Mouse (Mus musculus) CH12.LX (cell line): ENCODE results near the gene Cd3g. TPM values are rescaled to one million over a fixed set of nuclear protein-coding genes. Genes with fewer than 3 reads are reported as not detected.

Experiments used
- DNase-seq: peaks from one replicate; pipeline ENCODE4 v3.0.0-alpha.2; 2013; ENCODE audit errors: extremely low read depth
- H3K27ac ChIP-seq: 2 replicates; pipeline ENCODE4 v1.5.1; 2012; ENCODE audit warnings: low read depth, mild to moderate bottlenecking, control low read depth, moderate library complexity; ENCODE audit not compliant: insufficient read depth
- H3K27me3 ChIP-seq: replicated peaks from 2 replicates; pipeline ENCODE3; 2012; ENCODE audit warnings: inconsistent platforms
- H3K36me3 ChIP-seq, 2 experiments: replicated peaks in 1 of 2; 2 replicates each; pipeline versions ENCODE3 to v1.6.1; 2012; ENCODE audit warnings: inconsistent platforms in 1 of 2, low read length in 1 of 2, mild to moderate bottlenecking in 1 of 2, mixed read lengths in 1 of 2, moderate library complexity in 1 of 2; ENCODE audit not compliant: control insufficient read depth in 1 of 2, insufficient read depth in 1 of 2
- H3K4me1 ChIP-seq, 2 experiments: 2 replicates each; pipeline ENCODE4 v1.6.1; 2012; ENCODE audit warnings: inconsistent platforms in 1 of 2, moderate library complexity in 1 of 2; ENCODE audit not compliant: insufficient read depth in 2 of 2, control insufficient read depth in 1 of 2
- H3K4me2 ChIP-seq: 2 replicates; pipeline ENCODE4 v1.6.1; 2012; ENCODE audit warnings: low read depth, mild to moderate bottlenecking, control low read depth; ENCODE audit not compliant: poor library complexity, insufficient read depth, severe bottlenecking
- H3K4me3 ChIP-seq, 3 experiments: fragments of 150-350 bp in 1 of 3; sonication (generic) in 1 of 3; replicated peaks in 1 of 3; 2 replicates each; pipeline versions ENCODE3 to v1.5.1; 2011 to 2012; ENCODE audit warnings: low read depth in 2 of 3, low read length in 2 of 3, mild to moderate bottlenecking in 2 of 3, moderate library complexity in 2 of 3, control low read depth in 1 of 3, improper control_type of control experiment in 1 of 3, inconsistent platforms in 1 of 3, mixed read lengths in 1 of 3; ENCODE audit not compliant: poor library complexity in 1 of 3
- H3K79me2 ChIP-seq: replicated peaks from 2 replicates; pipeline ENCODE4 v1.6.1; 2012; ENCODE audit warnings: mild to moderate bottlenecking, moderate library complexity; ENCODE audit not compliant: control insufficient read depth, poor library complexity, insufficient read depth, severe bottlenecking; ENCODE audit errors: extremely low read depth
- H3K9ac ChIP-seq: 2 replicates; pipeline ENCODE4 v1.6.1; 2012; ENCODE audit warnings: low read depth, mild to moderate bottlenecking, control low read depth, moderate library complexity; ENCODE audit not compliant: insufficient read depth
- H3K9me3 ChIP-seq: replicated peaks from 2 replicates; pipeline ENCODE3; 2012; ENCODE audit warnings: low read length, inconsistent platforms, mixed read lengths
- CHD2 ChIP-seq: IDR thresholded peaks from 2 replicates; pipeline ENCODE4 v1.6.1; 2011; ENCODE audit warnings: low read length, improper control_type of control experiment
- CTCF ChIP-seq, 2 experiments: IDR thresholded peaks in 1 of 2; conservative IDR thresholded peaks in 1 of 2; 2 replicates each; pipeline ENCODE4 v1.5.1; 2011 to 2012; ENCODE audit warnings: low read depth in 2 of 2, low read length in 2 of 2, improper control_type of control experiment in 1 of 2, inconsistent platforms in 1 of 2, mild to moderate bottlenecking in 1 of 2, moderate library complexity in 1 of 2
- E2F4 ChIP-seq: IDR thresholded peaks from 2 replicates; pipeline ENCODE4 v1.6.1; 2011; ENCODE audit warnings: low read depth, low read length, improper control_type of control experiment; ENCODE audit not compliant: insufficient replicate concordance
- GABPA ChIP-seq: IDR thresholded peaks from 2 replicates; pipeline ENCODE4 v1.6.1; 2012; ENCODE audit warnings: low read depth, low read length, improper control_type of control experiment, inconsistent platforms; ENCODE audit not compliant: insufficient replicate concordance
- HCFC1 ChIP-seq: IDR thresholded peaks from 2 replicates; pipeline ENCODE4 v1.6.1; 2012; ENCODE audit warnings: low read depth, mild to moderate bottlenecking, inconsistent platforms, low read length, improper control_type of control experiment
- IRF4 ChIP-seq: IDR thresholded peaks from 2 replicates; pipeline ENCODE4 v1.6.1; 2014; ENCODE audit warnings: low read depth, mild to moderate bottlenecking, inconsistent platforms, low read length, improper control_type of control experiment
- JUND ChIP-seq: conservative IDR thresholded peaks from 2 replicates; pipeline ENCODE4 v1.6.1; 2011; ENCODE audit warnings: low read depth, low read length, improper control_type of control experiment
- MAFK ChIP-seq: IDR thresholded peaks from 2 replicates; pipeline ENCODE4 v1.6.1; 2011; ENCODE audit warnings: low read length, improper control_type of control experiment; ENCODE audit not compliant: insufficient replicate concordance
- MAX ChIP-seq: IDR thresholded peaks from 2 replicates; pipeline ENCODE4 v1.6.1; 2011; ENCODE audit warnings: low read length, improper control_type of control experiment
- MAZ ChIP-seq: IDR thresholded peaks from 2 replicates; pipeline ENCODE4 v1.6.1; 2012; ENCODE audit warnings: low read depth, mild to moderate bottlenecking, inconsistent platforms, low read length, improper control_type of control experiment, moderate library complexity
- NRF1 ChIP-seq: IDR thresholded peaks from 2 replicates; pipeline ENCODE4 v1.6.1; 2014; ENCODE audit warnings: low read depth, mild to moderate bottlenecking, inconsistent platforms, low read length, improper control_type of control experiment, moderate library complexity
- SMC3 ChIP-seq: IDR thresholded peaks from 2 replicates; pipeline ENCODE4 v1.6.1; 2011; ENCODE audit warnings: low read depth, low read length, improper control_type of control experiment
- TBP ChIP-seq: conservative IDR thresholded peaks from 2 replicates; pipeline ENCODE4 v1.6.1; 2011; ENCODE audit warnings: low read depth, low read length, improper control_type of control experiment
- UBTF ChIP-seq: IDR thresholded peaks from 2 replicates; pipeline ENCODE4 v1.6.1; 2012; ENCODE audit warnings: low read depth, mild to moderate bottlenecking, inconsistent platforms, low read length, improper control_type of control experiment, moderate library complexity
- USF1 ChIP-seq: IDR thresholded peaks from 2 replicates; pipeline ENCODE4 v1.6.1; 2014; ENCODE audit warnings: low read depth, mild to moderate bottlenecking, inconsistent platforms, low read length, improper control_type of control experiment
- dilution Hi-C: fragments of 300-500 bp; cut with MboI; formaldehyde crosslinking; loops from 2 replicates; pipeline ENCODE4 v1.14.3; 2020; ENCODE audit warnings: low sequenced_read_pairs; ENCODE audit not compliant: extremely low pct_unique_long_range_greater_than_20kb, extremely low pct_ligation_motif_present
- in situ Hi-C: fragments of 300-500 bp; cut with MboI; formaldehyde crosslinking; loops from 3 replicates; pipeline ENCODE4 v1.14.3; 2019; ENCODE audit warnings: low sequenced_read_pairs, low pct_ligation_motif_present, low pct_unique_long_range_greater_than_20kb, mixed read lengths
- polyA plus RNA-seq: library from polyadenylated mRNA; unstranded; fragments of >175 nt; gene quantifications from 2 replicates; pipeline ENCODE4 v1.2.1, GENCODE M21; 2012; ENCODE audit warnings: low read depth; ENCODE audit not compliant: insufficient read length
- total RNA-seq, 2 experiments: library from RNA; depleted of rRNA; stranded (reverse); fragments of 300-350 nt in 1 of 2; fragments of >200 nt in 1 of 2; gene quantifications; 2 replicates each; pipeline ENCODE4 v1.2.3; 2012 to 2014

Gene Cd3g
- total and polyA plus RNA-seq, 3 experiments = 1.7 to 12.7 (median 2.9) TPM

- H3K4me3 ChIP-seq = no peak overlapping the region
- H3K27me3 ChIP-seq = no peaks in the 10 kb centered on the region
- DNase-seq = no peak
- in situ Hi-C loops (loop anchor here (25.0 kb wide), 1 partner anchor 376 kb away; the partner anchor contains the start of gene Fxyd2), dilution Hi-C loops (no loop called here)
- no peak overlapping the region for H3K27ac ChIP-seq
- H3K9ac ChIP-seq = no peak overlapping the region
- H3K36me3 ChIP-seq = no peaks in the 10 kb centered on the region
- no peak for TF ChIP-seq JUND
- H3K4me2 ChIP-seq = no peak overlapping the region
- peaks cover 15 to 25% of the 10 kb centered on the region in 2 experiments for H3K4me1 ChIP-seq
- H3K9me3 ChIP-seq = peaks cover 6% of the 10 kb centered on the region
- H3K79me2 ChIP-seq = no peaks in the 10 kb centered on the region
These were observed 31.1 kb upstream of the Cd3g start for GRCm38 (mm10) chr9:45011291-45011690.

DNA sequence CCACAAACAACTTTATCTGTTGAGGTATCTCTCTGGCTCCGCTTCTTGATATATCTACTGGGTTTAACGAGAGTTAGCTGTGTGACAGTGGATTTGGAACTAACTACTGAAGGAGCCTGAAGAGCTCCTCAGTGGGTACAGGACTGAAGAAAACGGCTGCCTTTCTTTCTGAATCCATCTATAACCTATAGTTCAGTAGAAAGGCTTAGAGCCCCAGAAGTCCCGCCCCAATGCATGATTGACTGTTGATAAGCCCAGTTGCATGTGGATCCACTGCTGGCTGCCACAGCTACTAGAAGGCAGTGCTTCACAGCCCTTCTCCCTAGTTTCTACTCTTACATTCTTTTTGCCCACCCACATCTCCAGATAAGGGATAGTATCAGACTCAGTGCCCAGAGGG lies 30.2 kb upstream of the Cd3g start:
- Histone ChIP-seq H3K4me3 (no peak overlapping the region), H3K27ac (no peak overlapping the region), H3K4me2 (no peak overlapping the region), H3K36me3 (no peaks in the 10 kb centered on the region), H3K4me1 (peaks cover 15 to 25% of the 10 kb centered on the region in 2 experiments), H3K79me2 (no peaks in the 10 kb centered on the region), H3K9ac (no peak overlapping the region), H3K27me3 (no peaks in the 10 kb centered on the region), H3K9me3 (peaks cover 6% of the 10 kb centered on the region)
- in situ Hi-C loops (loop anchor here (25.0 kb wide), 1 partner anchor 377 kb away; the partner anchor contains the start of gene Fxyd2), dilution Hi-C loops (no loop called here)
- TF ChIP-seq CHD2 (no peak), UBTF (no peak), MAZ (no peak), E2F4 (no peak), CTCF (conservative IDR thresholded peaks at IDR 0.05 in 1 of 2, IDR thresholded peaks at IDR 0.05 in 1 of 2; ENCODE audit: low read depth in 2 of 2, low read length in 2 of 2) (no peak), MAFK (no peak), TBP (no peak), MAX (no peak), NRF1 (no peak), JUND (no peak), USF1 (no peak), HCFC1 (no peak), GABPA (no peak), IRF4 (no peak), SMC3 (no peak)
- no peak for DNase-seq
